Mouse (Mus musculus) frontal cortex, postnatal 25 days (tissue): ENCODE results near the gene Pom121l2.

Source experiments
- DNase-seq, 2 experiments: peaks; one replicate each; pipeline ENCODE4 v3.0.0; 2022; ENCODE audit warnings: low spot score in 2 of 2

The Pom121l2 gene

DNA sequence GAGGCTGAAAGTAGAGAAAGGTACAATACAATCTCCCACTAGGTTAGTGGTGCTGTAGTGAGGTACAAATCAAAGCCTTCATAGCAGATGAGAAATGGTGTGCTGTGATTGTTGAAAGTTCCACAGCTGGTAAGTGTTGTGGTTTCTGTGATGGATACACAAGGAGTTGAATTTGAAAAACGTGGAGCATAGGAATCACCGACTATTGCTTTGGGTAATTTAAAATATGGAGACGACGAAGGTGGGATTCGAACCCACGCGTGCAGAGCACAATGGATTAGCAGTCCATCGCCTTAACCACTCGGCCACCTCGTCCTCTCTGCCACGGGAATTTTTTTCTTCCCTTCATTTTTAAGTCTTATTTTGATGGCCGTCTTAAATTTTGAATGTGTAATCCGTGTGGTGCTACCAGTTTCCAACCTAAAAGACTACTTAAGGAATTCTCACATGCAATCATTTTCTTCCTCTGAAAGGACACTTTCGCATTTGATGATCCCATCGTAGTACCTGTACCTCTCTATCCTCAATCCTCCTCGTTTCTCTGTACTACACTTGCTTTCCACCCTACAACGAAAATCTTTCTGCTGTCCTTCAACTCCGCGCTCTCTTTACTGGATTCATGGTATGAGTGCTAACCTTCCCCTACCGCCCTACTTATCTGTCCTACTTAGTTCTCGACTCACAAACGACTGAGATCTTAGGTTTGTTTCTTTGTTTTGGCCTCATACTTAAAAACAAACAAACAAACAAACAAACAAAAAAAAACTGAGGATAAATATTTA is 13.2 kb downstream of the Pom121l2 start:
- DNase-seq, result no peak

DNA sequence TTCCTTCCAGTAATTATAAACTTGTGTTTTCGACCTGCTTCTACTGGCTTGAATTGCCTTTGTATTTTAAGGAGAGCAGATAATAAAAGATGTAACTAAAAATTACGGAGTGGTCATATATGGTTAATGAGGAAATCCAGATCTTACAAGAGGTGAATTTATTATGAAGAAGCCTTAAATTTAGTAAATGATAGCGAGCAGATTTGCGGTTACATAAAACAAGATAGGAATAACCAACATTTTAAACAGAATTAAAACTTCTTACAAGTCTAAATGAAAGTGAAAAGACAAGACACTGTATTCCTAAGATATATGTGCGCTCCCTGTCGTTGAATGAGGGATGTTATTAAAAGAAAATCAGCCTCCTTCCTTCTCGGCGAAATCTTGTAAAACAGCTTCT is 13.9 kb downstream of the Pom121l2 start:
- DNase-seq, result no peak

- no peak for DNase-seq
Measured at GRCm38 (mm10) chr13:21995331-21995914, 14.4 kb downstream of the Pom121l2 start.

GRCm38 (mm10) chr13:21996101-21996839 is 15.3 kb downstream of the Pom121l2 start:
- no peak for DNase-seq

DNA sequence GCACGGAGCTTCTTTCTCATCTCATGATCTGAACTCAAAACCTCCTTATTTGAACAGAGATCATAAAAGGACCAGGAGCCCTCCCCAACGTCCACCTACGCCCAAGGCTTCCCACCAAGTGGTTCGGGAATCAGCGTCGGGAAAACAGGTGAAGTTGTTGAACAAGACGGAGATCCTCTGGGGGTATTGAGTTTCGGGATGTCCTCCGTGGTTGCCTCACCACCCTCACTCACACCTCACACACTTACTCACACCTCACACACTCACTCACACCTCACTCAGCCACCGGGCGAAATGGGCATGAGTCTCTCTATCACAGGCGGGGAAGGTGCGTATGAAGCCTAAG is 15.8 kb downstream of the Pom121l2 start:
- no peak for DNase-seq

- no peak for DNase-seq
Measured at GRCm38 (mm10) chr13:21997201-21997820, 16.3 kb downstream of the Pom121l2 start.

GRCm38 (mm10) chr13:21997821-21998220 is 16.8 kb downstream of the Pom121l2 start:
- no peak for DNase-seq

DNA sequence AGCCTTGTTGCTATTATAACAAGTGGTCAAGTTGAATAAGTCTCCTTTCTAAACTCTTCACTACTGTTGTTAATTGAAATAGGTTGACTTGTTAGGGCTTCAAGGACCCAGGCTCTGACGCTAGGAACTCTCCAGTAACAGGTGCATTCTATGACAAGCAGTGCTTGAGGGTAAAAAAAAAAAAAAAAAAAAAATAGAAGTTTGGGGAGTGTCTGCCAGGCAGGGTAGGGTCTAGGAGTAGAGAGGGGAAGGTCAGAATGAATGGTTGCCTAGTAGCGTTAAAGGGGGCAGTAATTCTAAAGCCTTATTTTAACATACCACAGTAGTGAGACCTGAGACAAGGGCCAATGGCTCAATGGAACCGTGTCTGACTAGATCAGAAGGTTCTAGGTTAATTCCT is 17.4 kb downstream of the Pom121l2 start:
- no peak for DNase-seq

DNA sequence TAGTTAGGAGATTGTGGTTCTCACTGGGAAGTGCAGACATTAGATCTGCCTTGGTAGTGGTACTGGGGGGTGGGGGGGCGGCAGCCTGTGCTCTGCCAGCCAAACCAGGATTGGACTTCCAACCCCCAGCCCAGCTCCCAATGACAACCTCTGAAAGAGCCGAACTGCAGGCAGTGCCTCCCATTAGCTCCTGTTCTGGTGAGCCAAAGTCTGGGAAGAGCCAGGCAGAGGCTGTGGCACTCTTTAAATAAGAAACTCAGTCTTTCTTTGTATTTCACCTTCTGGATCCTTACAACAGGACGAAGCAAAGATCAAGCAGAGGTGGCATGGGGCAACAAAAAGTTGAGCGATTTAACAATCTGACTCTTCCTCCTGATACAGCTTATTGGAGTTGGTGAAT is 18.2 kb downstream of the Pom121l2 start:
- DNase-seq, result no peak

DNA sequence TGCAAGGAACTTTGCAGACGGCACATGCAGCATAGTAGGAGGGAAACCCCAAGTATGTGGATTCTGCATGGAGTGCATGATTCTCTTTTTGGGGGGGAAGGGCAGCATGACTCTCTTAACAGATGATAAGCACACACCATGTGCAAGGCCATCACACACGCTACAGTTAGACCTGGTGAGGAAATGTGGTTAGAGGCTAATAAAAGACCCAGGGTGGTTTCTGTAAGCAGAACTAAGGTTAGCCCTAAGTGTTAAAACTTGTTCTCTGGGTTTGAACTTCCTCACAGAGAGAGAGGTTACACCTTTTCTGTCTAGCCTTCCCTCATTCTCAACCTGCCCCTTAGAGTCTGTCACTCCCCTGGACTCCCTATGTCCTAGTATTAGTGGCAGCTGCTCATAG is 20.4 kb downstream of the Pom121l2 start:
- DNase-seq, result no peak

GRCm38 (mm10) chr13:22001823-22002222 is 20.8 kb downstream of the Pom121l2 start:
- DNase-seq, result no peak

DNA sequence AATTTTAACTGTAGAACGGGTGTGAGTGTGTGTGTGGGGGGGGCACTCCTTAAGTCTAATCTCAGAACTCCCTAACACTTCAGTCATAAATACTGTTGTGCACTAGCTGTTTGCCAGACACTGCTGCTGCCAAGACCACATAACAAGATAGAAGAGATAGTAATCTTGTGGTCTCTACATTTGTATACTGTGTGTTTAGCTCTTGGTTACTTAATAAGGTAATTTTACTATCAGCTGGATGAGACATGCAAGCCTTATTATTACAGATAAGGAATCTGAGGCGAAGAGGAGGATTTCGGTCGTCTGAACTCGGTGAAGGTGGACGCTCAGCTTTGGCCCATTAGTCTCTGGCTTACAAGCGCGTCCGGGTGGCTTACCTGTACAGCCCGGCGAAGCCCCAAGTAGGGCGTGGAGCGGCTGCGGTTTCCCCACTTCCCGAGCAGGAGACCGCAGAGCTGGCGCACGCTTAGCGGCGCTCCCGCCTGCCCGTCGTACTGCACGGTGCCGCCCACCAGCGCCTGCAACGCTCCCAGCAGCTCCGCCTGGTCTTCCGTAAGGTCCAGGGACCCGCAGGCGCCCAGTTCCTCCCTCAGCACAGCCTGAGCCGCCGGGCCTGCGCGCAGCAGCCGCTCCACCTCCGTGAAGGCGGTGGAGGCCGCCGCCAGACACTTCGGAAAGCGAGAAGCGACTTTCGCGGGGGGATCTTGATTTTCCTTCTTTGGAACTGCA is 24.8 kb downstream of the Pom121l2 start:
- DNase-seq, result no peak

DNA sequence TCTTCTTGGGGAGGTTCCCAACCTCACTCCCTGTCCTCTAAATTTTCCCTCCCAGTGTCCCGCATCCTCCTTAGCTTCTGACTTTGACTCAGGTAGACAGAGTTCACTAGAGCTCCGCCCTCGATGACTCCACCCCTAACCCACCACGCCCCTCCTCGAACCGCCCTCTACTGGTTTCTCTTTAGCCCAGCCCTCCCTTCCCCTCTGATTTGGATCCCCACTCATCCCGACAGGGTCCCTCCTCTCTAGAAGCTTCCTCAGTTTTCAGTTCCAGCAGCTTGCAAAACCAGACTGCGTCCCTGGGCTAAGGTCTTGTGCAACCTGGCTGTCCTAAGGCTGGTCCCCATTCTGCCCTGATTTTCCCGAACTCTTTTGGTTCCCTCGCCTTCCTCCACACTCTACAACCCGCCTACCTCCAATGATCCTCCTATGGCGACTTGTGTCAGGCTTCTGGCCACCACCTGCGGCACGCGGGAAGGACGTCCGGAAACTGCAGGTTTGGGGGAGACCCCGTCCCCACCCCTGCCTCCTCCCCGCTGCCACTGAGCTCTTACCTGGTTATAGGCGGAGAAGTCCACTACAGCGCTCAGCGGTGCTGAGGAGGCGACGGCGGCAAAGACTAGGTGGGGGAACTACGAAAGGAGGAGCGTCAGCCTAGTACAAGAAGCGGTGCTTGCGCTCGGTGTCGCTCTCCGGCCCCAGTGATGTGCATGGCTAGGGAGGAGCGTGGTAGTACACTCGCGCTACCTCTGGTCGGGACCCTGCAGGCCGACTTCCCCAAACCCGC is 25.5 kb downstream of the Pom121l2 start:
- no peak for DNase-seq

DNA sequence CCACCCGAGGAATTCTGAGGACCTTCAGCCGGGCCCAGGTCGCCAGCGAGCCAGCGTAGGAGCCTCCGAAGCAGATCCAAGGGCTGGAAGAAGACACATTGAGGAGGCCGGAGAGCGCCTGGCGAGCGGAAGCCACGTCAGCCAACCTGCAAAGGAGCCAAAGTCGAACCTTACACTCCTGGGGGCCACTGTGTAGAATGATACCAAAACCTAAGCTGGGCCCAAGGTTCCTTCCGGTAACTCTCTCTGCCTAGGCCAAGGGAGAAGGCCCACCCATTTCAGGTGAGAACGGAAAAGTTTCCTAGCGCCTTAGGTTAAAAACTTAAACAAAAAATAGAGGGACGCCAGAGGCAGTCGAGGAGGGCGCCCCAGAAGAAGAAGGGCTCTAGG is 26.1 kb downstream of the Pom121l2 start:
- no peak for DNase-seq

GRCm38 (mm10) chr13:22007872-22008271 is 26.9 kb downstream of the Pom121l2 start:
- DNase-seq, result no peak

- DNase-seq, result no peak
Measured at GRCm38 (mm10) chr13:22008707-22009106, 27.7 kb downstream of the Pom121l2 start.

DNA sequence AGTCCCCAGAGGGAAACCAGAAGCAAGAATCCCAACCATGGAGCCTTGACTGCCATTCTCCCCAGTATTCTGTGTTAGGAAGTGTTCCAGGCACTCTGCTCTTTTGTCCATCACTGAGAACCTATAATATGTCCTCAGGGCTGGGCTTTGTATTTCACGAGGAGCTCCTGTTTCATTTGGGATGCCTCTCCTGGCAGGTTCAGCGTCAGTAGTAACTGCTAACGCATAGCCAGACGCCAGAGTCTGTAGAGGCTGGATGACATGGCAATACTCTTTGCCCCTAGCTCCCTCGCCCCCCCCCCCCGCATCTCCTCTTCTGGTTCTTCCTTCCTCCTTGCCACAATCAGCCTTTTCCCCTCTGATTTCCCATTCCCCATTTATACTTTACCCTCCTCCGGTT is 28.6 kb downstream of the Pom121l2 start, which contains the start of gene Prss16:
TSS of gene Prss16 (minus strand) at position 101 of the 400 bp plus-strand sequence.
- no peak for DNase-seq

DNA sequence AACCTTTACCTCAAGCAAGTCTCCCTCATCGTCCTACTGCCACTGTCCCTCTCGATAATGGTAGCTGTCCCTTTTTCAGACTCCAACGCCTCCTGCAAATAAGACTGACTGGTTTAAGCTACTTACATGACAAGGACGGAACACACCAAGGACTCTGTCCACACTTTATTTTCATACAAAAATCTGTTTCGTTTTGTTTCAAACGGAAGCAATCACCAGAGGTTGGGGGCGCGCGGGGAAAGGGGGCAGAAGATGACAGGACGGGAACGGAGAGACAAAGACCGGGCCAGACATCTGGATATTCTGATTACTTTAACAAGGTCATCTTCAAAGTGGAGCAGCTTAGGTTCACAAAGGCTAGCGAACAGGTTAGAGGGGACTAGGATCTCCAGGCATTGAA is 32.7 kb downstream of the Pom121l2 start:
- DNase-seq, result no peak

GRCm38 (mm10) chr13:22014411-22014845 is 33.4 kb downstream of the Pom121l2 start:
- DNase-seq, result no peak

- peak in 1 of 2 experiments; percentile 71 for DNase-seq
Measured at GRCm38 (mm10) chr13:22015479-22016450, 34.8 kb downstream of the Pom121l2 start.
